Mouse (Mus musculus) limb, embryonic 10.5 days (tissue): ENCODE measurements around the gene March1. TPM values are rescaled to one million over a fixed set of nuclear protein-coding genes. Genes with fewer than 3 reads are reported as not detected.

ENCODE experiments used
- DNase-seq: peaks from one replicate; pipeline ENCODE4 v3.0.0-alpha.2; 2017; ENCODE audit warnings: low spot score
- H3K27ac ChIP-seq: fragments of 300-500 bp; sonication (generic); 2 replicates; pipeline ENCODE4 v1.5.1; 2016; ENCODE audit warnings: mild to moderate bottlenecking
- H3K27me3 ChIP-seq: fragments of 300-500 bp; sonication (generic); 2 replicates; pipeline ENCODE4 v1.6.1; 2016; ENCODE audit warnings: low read depth, mild to moderate bottlenecking; ENCODE audit not compliant: poor library complexity, severe bottlenecking
- H3K36me3 ChIP-seq: fragments of 300-500 bp; sonication (generic); 2 replicates; pipeline ENCODE4 v1.6.1; 2016; ENCODE audit warnings: mild to moderate bottlenecking, moderate library complexity
- H3K4me1 ChIP-seq: fragments of 300-500 bp; sonication (generic); 2 replicates; pipeline ENCODE4 v1.6.1; 2016
- H3K4me3 ChIP-seq: fragments of 300-500 bp; sonication (generic); 2 replicates; pipeline ENCODE4 v1.5.1; 2016; ENCODE audit warnings: mild to moderate bottlenecking, moderate library complexity
- H3K9me3 ChIP-seq: fragments of 300-500 bp; sonication (generic); replicated peaks from 2 replicates; pipeline ENCODE4 v1.6.1; 2016; ENCODE audit warnings: mild to moderate bottlenecking
- WGBS: fragments of 180-500 bp; shearing (Covaris S2); methylation state at CpG from one replicate; pipeline ENCODE4 v1.1.7; 2016; 5-methylcytosine and 5-hydroxymethylcytosine counted together
- polyA plus RNA-seq: library from polyadenylated mRNA; unstranded; fragments of >200 nt; fragmentation: Nextera tagmentation; extraction: Ambion mirVana; gene quantifications from 2 replicates; pipeline ENCODE4 v1.2.1, GENCODE M21; 2016

March1 gene
- polyA plus RNA-seq, 1 experiment from 2014 or later, result 0.09 TPM

GRCm38 (mm10) chr8:66098148-66098547 is 480.4 kb downstream of the March1 start:
- H3K27ac ChIP-seq, result no peak overlapping the region
- no peaks in the 10 kb centered on the region for H3K27me3 ChIP-seq
- 81% methylated on average over 1 of the region's 1 CpGs for WGBS
- H3K36me3 ChIP-seq, result no peaks in the 10 kb centered on the region
- H3K9me3 ChIP-seq, result no peaks in the 10 kb centered on the region
- no peaks in the 10 kb centered on the region for H3K4me1 ChIP-seq
- no peak for DNase-seq
- no peak overlapping the region for H3K4me3 ChIP-seq

DNA sequence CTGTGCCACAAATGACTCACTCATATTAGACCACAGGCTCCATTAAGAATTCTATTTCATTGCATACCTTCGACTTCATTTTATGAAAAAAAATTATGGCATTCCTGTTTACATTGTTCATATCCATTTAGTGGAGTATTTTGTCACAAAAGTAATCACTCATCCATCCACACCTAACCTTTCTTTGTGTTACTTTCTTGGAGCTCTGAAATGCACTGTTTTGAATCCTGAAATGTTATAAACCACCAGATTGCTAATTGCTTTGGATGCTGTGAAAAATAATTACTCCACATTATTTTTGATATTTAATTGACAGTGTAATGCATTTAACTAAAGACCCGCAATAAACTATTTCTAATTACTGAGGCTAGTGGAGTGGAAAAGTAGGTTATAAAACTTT is 501.6 kb downstream of the March1 start:
- Histone ChIP-seq H3K36me3 (no peaks in the 10 kb centered on the region), H3K9me3 (no peaks in the 10 kb centered on the region), H3K4me3 (no peak overlapping the region), H3K27ac (no peak overlapping the region), H3K27me3 (no peaks in the 10 kb centered on the region), H3K4me1 (no peaks in the 10 kb centered on the region)
- 86% methylated on average over 2 of the region's 2 CpGs for WGBS
- no peak for DNase-seq

DNA sequence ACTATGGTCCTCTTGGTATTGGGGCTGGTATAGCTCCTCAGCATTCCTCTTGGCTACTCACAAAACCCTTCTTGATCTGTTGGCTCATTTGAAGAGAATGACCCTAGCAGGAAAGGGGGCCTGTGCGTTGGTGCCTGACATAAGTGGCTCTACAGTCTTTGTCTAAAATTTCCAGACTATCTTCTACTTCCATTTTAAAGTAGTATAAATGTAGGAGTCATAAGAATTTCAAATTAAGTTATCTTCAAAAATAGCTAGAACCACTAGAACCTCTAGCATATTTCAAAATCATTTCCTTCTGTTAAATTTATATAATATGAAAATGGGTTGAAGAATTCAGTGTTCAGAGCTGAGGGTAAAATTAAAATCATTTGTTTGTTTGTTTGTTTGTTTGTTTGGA is 541.9 kb downstream of the March1 start:
- Histone ChIP-seq H3K36me3 (no peaks in the 10 kb centered on the region), H3K27me3 (no peaks in the 10 kb centered on the region)
- WGBS, result 87% methylated on average over 1 of the region's 1 CpGs

GRCm38 (mm10) chr8:66166835-66167234 is 549.1 kb downstream of the March1 start:
- no peaks in the 10 kb centered on the region for H3K9me3 ChIP-seq
- no peak overlapping the region for H3K27ac ChIP-seq
- 90% methylated on average over 1 of the region's 1 CpGs for WGBS
- no peak for DNase-seq
- H3K36me3 ChIP-seq, result no peaks in the 10 kb centered on the region
- H3K27me3 ChIP-seq, result no peaks in the 10 kb centered on the region
- no peak overlapping the region for H3K4me3 ChIP-seq
- peaks cover 11% of the 10 kb centered on the region; the same call in 1 of the 2 replicates for H3K4me1 ChIP-seq

More for the DNA sequence above, 541.9 kb downstream of the March1 start:
- no peaks in the 10 kb centered on the region for H3K9me3 ChIP-seq
- DNase-seq, result no peak
- no peak overlapping the region for H3K27ac ChIP-seq
- no peak overlapping the region for H3K4me3 ChIP-seq
- H3K4me1 ChIP-seq, result no peaks in the 10 kb centered on the region

DNA sequence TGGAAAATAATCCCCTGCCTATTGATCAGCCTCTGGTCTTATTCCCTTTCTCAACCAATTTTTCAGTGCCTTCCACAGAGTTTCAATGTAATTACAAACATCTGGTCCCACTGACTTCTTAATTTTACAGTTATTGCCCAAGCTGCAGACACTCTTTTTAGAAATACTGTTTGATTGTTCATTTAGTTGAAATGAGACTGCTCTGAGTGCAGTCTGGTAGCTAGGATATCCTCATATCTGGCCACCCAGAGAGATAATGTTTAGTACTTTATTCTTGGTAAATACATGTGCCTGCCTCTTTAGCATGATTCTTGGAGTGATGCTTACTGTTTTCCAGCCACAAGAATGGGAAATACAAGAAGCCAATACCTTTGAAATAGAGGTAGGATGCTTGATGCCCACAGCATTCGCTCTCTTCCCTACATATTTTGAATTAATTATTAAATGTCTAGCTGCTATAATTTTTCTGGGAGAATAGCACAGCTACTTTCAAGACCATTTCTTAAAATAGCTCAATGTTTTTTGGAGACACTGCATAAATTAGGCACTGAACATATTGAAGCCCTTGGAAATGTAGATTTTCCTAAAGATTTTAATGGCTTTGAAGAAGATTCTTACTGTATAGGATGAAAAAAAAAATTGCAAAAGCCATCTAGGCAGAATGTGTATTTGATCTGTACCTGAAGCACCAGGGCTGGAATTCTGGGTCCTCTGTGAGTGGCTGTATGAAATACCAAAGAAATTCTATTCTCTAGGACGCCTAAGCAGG is 549.9 kb downstream of the March1 start:
- DNase-seq, result no peak
- H3K4me1 ChIP-seq, result peaks cover 11% of the 10 kb centered on the region; the same call in 1 of the 2 replicates
- no peaks in the 10 kb centered on the region for H3K9me3 ChIP-seq
- 83% methylated on average over 2 of the region's 2 CpGs for WGBS
- H3K27ac ChIP-seq, result no peak overlapping the region
- no peaks in the 10 kb centered on the region for H3K27me3 ChIP-seq
- H3K4me3 ChIP-seq, result no peak overlapping the region
- no peaks in the 10 kb centered on the region for H3K36me3 ChIP-seq

DNA sequence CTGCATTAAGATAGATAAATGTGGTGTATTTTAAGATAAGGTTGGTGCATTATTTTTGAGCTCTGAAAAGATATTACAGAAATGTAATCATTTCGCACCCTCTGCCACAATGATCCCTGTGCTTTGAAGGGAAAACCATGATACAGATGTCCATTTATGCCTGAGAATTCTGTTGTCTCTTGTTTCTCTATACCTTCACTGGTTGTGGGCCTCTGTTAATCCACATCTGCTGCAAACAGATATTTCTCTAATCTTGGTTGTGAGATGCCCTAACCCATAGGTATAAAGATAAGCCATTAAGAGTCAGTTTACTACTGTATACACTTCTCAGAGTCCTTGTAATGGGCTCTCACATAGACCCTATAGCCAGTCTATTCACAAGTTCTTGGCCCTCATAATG is 561.6 kb downstream of the March1 start:
- Histone ChIP-seq H3K27me3 (no peaks in the 10 kb centered on the region), H3K4me3 (no peak overlapping the region), H3K4me1 (peaks cover 9% of the 10 kb centered on the region; the same call in 1 of the 2 replicates), H3K36me3 (no peaks in the 10 kb centered on the region), H3K9me3 (no peaks in the 10 kb centered on the region), H3K27ac (no peak overlapping the region)
- DNase-seq, result no peak
- 87% methylated on average over 1 of the region's 1 CpGs for WGBS

DNA sequence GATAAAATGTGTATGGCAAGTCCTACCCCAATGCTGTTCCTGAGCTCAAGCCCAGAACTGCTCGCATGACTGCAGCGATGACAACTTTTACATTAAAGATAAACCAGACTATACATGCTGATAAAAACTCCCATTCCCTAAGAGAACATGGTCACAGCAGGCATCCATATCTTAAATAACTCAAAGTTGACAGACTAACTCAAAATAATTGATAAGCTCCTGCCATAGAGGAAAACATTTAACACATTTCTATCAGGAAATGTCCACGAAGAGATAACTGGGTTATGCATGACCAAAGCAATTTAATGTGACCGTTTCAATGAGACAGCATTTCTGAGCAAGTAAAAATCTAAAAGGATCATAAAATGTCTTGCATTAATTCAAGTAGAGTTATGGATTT is 563.6 kb downstream of the March1 start:
- H3K4me3 ChIP-seq, result no peak overlapping the region
- no peak overlapping the region for H3K27ac ChIP-seq
- no peak for DNase-seq
- H3K36me3 ChIP-seq, result no peaks in the 10 kb centered on the region
- H3K9me3 ChIP-seq, result no peaks in the 10 kb centered on the region
- peaks cover 9% of the 10 kb centered on the region; the same call in 1 of the 2 replicates for H3K4me1 ChIP-seq
- no peaks in the 10 kb centered on the region for H3K27me3 ChIP-seq
- WGBS, result 87% methylated on average over 4 of the region's 4 CpGs

DNA sequence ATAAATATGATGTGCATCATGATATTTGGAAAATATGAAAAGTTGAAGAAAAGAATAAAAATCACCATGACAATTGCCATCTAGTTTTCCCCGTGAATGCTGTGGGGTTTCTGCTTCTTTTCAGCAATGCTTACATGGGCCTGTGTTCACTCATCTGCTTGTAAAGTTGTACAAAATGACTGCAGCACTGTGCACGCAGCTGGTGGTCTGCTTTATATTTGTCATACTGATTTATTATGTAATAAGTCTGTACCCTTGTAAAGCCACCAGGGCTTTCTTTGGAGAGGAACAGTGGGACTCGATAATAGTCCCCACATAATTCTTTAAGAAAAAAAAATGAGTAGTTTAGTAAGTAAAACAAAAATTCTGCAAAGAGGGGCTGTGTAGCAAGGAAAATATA is 564.6 kb downstream of the March1 start:
- 38% methylated on average over 3 of the region's 3 CpGs for WGBS

GRCm38 (mm10) chr8:66183454-66183853 is 565.8 kb downstream of the March1 start:
- H3K27me3 ChIP-seq, result no peaks in the 10 kb centered on the region
- H3K4me1 ChIP-seq, result peaks cover 9% of the 10 kb centered on the region; the same call in 1 of the 2 replicates
- H3K4me3 ChIP-seq, result no peak overlapping the region
- 76% methylated on average over 2 of the region's 2 CpGs for WGBS
- H3K27ac ChIP-seq, result no peak overlapping the region
- DNase-seq, result no peak
- H3K9me3 ChIP-seq, result no peaks in the 10 kb centered on the region
- no peaks in the 10 kb centered on the region for H3K36me3 ChIP-seq

More for the DNA sequence above, 564.6 kb downstream of the March1 start:
- Histone ChIP-seq H3K27ac (no peak overlapping the region), H3K4me1 (peaks cover 9% of the 10 kb centered on the region; the same call in 1 of the 2 replicates), H3K4me3 (no peak overlapping the region), H3K36me3 (no peaks in the 10 kb centered on the region), H3K9me3 (no peaks in the 10 kb centered on the region), H3K27me3 (no peaks in the 10 kb centered on the region)
- DNase-seq, result no peak

DNA sequence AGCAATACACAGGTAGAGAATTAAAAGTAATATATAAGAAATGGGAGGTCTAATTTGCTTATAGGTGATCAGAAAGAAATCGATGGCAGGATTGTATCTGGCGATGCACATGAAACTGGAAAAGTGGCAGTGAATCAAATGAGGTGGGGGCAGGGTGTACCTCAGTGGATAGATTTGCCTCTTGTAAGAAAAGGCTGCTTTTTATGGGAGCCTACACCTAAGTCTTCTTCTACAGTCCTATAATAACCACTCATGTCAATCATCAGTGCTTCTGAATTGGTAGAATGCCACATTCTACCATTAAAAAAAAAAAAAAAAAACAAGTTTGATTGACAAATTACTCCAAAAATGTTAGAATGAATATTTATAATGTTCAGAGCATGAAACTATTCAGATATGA is 567.5 kb downstream of the March1 start:
- H3K36me3 ChIP-seq, result no peaks in the 10 kb centered on the region
- no peaks in the 10 kb centered on the region for H3K9me3 ChIP-seq
- no peaks in the 10 kb centered on the region for H3K27me3 ChIP-seq
- no peak for DNase-seq
- peaks cover 9% of the 10 kb centered on the region; the same call in 1 of the 2 replicates for H3K4me1 ChIP-seq
- H3K27ac ChIP-seq, result no peak overlapping the region
- H3K4me3 ChIP-seq, result no peak overlapping the region
- 90% methylated on average over 2 of the region's 2 CpGs for WGBS

DNA sequence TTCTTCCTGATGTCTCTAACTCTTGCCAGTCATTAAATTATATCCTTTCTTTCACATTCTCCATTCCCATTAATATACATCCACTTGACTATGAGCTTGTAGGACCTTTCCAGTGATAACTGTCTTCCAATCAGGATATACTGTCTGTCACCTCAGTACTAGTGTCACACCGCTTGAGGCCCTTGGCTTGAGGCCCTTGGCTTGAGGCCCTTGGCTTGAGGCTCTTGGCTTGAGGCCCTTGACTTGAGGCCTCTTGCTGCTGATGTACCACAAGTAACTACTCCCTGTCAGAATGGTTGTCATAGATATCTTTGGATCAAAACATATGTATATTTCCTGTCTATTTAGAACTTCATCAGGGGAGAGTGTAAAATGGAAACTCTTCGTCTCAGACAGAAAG is 576.7 kb downstream of the March1 start:
- no peaks in the 10 kb centered on the region for H3K27me3 ChIP-seq
- WGBS, result 86% methylated on average over 2 of the region's 2 CpGs

DNA sequence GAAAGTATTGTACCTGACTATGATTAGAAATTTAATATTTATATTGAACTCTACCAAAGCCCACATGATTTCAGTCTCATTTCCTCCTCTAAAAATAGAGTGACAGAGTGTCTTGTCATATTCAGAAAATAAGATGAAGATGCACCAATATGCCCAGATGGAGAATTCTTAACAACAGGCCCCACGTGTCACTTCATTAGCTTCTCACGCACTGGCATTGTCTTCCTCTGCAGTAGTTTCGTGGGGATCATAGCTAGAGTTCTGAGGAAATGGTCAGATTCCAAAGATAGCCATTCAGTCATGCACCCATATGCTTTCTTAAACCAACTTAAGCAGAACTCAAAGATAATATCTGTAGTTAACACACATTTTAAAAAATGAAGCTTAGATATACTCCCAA is 582.5 kb downstream of the March1 start:
- Histone ChIP-seq H3K36me3 (no peaks in the 10 kb centered on the region), H3K9me3 (no peaks in the 10 kb centered on the region), H3K4me3 (no peak overlapping the region), H3K27ac (no peak overlapping the region), H3K27me3 (no peaks in the 10 kb centered on the region), H3K4me1 (no peaks in the 10 kb centered on the region)
- WGBS, result 94% methylated on average over 3 of the region's 3 CpGs
- DNase-seq, result no peak

More for the DNA sequence above, 576.7 kb downstream of the March1 start:
- H3K27ac ChIP-seq, result no peak overlapping the region
- H3K36me3 ChIP-seq, result no peaks in the 10 kb centered on the region
- H3K4me3 ChIP-seq, result no peak overlapping the region
- H3K9me3 ChIP-seq, result no peaks in the 10 kb centered on the region
- H3K4me1 ChIP-seq, result no peaks in the 10 kb centered on the region
- no peak for DNase-seq

DNA sequence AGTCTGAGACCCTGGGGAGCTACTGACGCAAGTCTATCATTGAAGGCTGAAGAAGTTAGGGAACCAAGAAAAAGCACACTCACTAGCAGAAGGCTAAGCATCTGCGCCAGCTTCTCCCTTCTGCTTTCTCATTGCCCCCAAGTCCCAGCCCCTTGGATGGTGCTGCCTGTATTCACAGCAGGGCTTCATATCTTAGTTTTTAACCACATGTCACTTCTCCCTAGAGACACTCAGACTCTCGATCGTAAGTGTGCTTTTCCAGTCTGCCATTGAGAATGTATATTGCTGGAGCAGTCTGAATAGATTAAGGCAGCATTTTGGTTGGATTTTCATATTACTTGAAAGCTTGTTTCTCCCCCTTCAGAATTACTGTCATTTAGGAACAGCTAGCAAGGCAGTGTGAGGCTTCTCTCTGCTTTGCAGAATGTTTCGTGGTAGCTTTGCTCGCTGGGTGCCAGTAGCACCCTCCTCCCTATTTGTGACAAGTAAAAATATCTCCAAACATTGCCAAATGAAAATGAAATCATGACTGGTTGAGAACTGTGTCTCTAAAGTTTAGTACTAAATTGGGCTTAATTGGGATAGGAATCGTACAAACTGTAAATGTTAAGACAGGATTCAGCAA is 586.2 kb downstream of the March1 start:
- H3K27me3 ChIP-seq, result no peaks in the 10 kb centered on the region
- H3K9me3 ChIP-seq, result no peaks in the 10 kb centered on the region
- no peak overlapping the region for H3K4me3 ChIP-seq
- no peaks in the 10 kb centered on the region for H3K4me1 ChIP-seq
- no peak overlapping the region for H3K27ac ChIP-seq
- 92% methylated on average over 7 of the region's 7 CpGs for WGBS
- no peaks in the 10 kb centered on the region for H3K36me3 ChIP-seq
- no peak for DNase-seq
